Mouse (Mus musculus) activated CD4-positive, CD25-positive, alpha-beta regulatory T cell, adult 9 weeks (primary cell): Measurements from ENCODE around the gene Slc30a1. TPM values are rescaled to one million over a fixed set of nuclear protein-coding genes. Genes with fewer than 3 reads are reported as not detected.

Source experiments
- polyA plus RNA-seq: library from polyadenylated mRNA; unstranded; fragments of 100-300 nt; shearing (Covaris generic); gene quantifications from one replicate; pipeline ENCODE4 v1.2.1, GENCODE M21; 2017

Gene Slc30a1
- polyA plus RNA-seq: 0.39 TPM

GRCm38 (mm10) chr1:191906571-191907430, at the start of gene Slc30a1:
TSS of gene Slc30a1 (plus strand) at chr1:191906767.

Other genes starting within 250 kb of the Slc30a1 start
- gene Lpgat1, start 188.9 kb upstream of the Slc30a1 start, polyA plus RNA-seq: 2.7 TPM
- gene Nek2, start 85.3 kb upstream of the Slc30a1 start, polyA plus RNA-seq: 2.3 TPM
- 1.2 TPM for gene Rd3, start 70.6 kb downstream of the Slc30a1 start, polyA plus RNA-seq
- 169 TPM for gene Traf5, start 185.8 kb downstream of the Slc30a1 start, polyA plus RNA-seq
- gene Rcor3, start 231.3 kb downstream of the Slc30a1 start, polyA plus RNA-seq: 22.4 TPM